Comparison of ENCODE assay signal across 9 mouse cellular contexts in the genomic region with DNA sequence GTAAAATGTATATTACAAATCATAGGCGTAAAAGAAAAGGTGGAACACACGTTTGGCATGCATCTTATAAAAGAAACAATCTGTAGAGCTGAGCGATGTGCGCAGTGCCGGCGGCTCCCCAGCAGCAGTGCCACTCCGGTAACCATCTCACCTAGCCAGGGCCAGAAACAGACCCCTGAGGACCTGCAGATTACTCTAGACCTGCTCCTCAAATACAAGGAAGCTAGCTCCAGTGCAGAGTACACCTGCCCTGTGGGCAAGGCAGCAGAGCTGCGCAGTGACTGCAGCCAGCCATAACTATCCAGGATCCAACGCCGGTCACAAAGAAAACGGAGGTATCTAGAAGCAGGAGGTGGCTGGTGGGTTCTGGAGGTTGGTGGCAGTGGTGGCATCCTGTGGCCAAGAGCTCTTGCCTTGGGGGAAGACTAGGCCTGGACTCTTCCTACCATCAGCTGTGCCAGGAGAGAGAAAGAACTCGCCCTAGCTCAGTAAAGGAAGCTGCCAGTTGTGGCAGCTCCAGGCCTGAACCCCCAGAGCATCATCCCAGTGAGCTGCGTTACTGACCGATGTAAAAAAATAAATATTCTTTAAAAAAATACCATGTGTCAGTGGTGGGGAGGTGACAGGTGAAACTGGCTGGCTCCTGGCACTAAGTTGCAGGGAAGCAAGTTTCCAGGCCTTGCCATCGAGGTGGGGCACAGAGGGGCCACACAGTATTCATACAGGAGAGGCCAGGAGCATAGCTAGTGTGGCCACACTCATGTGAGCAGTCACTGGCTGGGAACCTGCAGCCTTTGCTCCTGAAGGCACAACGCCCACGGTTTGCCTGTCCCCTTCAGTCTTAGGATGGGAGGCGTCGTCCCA. TPM values are rescaled to one million over a fixed set of nuclear protein-coding genes. Genes with fewer than 3 reads are reported as not detected.
DNase-seq lines count a peak whose midpoint lies in the region; ATAC-seq and TF ChIP-seq lines count a peak whose summit lies in the region.
"Had no signal": no experiment of that assay in that cellular context is flagged by ENCODE, and none has a peak within 500 bp of the region (broad histone marks: within the 10 kb centered on the region; RNA-seq: fewer than 3 reads in every experiment).

No protein-coding gene starts in this region.

- TF ChIP-seq EP300 in heart, adult 2 months (IDR thresholded peaks at IDR 0.05; ENCODE audit: insufficient read depth, low read depth, low read length) = no peak

- H3K27ac ChIP-seq in heart, adult 2 months = peak overlapping the region; percentile 55
- H3K27ac ChIP-seq in brown adipose tissue, adult 24 weeks (replicated peaks; ENCODE audit: low read depth, low read length) = peak overlapping the region; percentile 22
- H3K27ac ChIP-seq in hindbrain, embryonic 16.5 days (ENCODE audit: low read depth, low read length) = peak overlapping the region; percentile 70
- H3K27ac ChIP-seq in macrophage = 0 out of 2 replicates have a peak overlapping the region, but pooled peaks have one; percentile 15

- WGBS in heart, adult 2 months = 91% methylated on average over 19 of the region's 19 CpGs
- 91% methylated on average over 19 of the region's 19 CpGs for WGBS in hindbrain, embryonic 16.5 days
- WGBS in macrophage (ENCODE audit: missing documents) = 93% methylated on average over 18 of the region's 19 CpGs

- no peak for TF ChIP-seq CTCF in heart, adult 2 months (IDR thresholded peaks at IDR 0.05)

- no peaks in the 10 kb centered on the region for H3K36me3 ChIP-seq in heart, adult 2 months (ENCODE audit: control insufficient read depth, insufficient read depth, low read length)
- peaks cover 47% of the 10 kb centered on the region for H3K36me3 ChIP-seq in hindbrain, embryonic 16.5 days (ENCODE audit: control insufficient read depth, insufficient read depth, low read length)
- 0 out of 2 replicates have a peak, but pooled peaks cover 4% of the 10 kb centered on the region for H3K36me3 ChIP-seq in macrophage (ENCODE audit: inconsistent target)

- no peak overlapping the region for H3K9ac ChIP-seq in heart, adult 2 months (ENCODE audit: low read depth, low read length)
- H3K9ac ChIP-seq in hindbrain, embryonic 16.5 days (ENCODE audit: low read depth, low read length) = peak overlapping the region; percentile 38

- DNase-seq in heart, adult 2 months = no peak
- no peak for DNase-seq in heart, postnatal 14 days
- no peak for DNase-seq in layer of hippocampus, adult 11-12 months (ENCODE audit: low spot score)
- no peak for DNase-seq in left cerebral cortex, postnatal 25 days (ENCODE audit: low spot score in 2 of 2)
- no peak for DNase-seq in urinary bladder, postnatal 10 days (ENCODE audit: low spot score)

- H3K4me2 ChIP-seq in hindbrain, embryonic 16.5 days (ENCODE audit: low read length) = peak overlapping the region; percentile 48

- no peaks in the 10 kb centered on the region for H3K27me3 ChIP-seq in heart, adult 2 months (ENCODE audit: control insufficient read depth, insufficient read depth, low read length)
- H3K27me3 ChIP-seq in hindbrain, embryonic 16.5 days (replicated peaks; ENCODE audit: control insufficient read depth, insufficient read depth, low read length) = no peaks in the 10 kb centered on the region

- no peak for TF ChIP-seq POLR2A in heart, adult 2 months (IDR thresholded peaks at IDR 0.05; ENCODE audit: insufficient read depth, low read depth, low read length)

- no peaks in the 10 kb centered on the region for H3K9me3 ChIP-seq in hindbrain, embryonic 16.5 days (ENCODE audit: control insufficient read depth, low read length)

- H3K4me1 ChIP-seq in heart, adult 2 months (ENCODE audit: control insufficient read depth, insufficient read depth, low read length) = peaks cover 9% of the 10 kb centered on the region
- H3K4me1 ChIP-seq in brown adipose tissue, adult 24 weeks (ENCODE audit: control insufficient read depth, insufficient read depth, insufficient read length, low read length) = peaks cover 10% of the 10 kb centered on the region
- H3K4me1 ChIP-seq in hindbrain, embryonic 16.5 days (ENCODE audit: control insufficient read depth, insufficient read depth, low read depth, low read length) = peaks cover 14% of the 10 kb centered on the region

- H3K79me2 ChIP-seq in heart, adult 2 months (replicated peaks; ENCODE audit: control insufficient read depth, insufficient read depth, low read length) = no peaks in the 10 kb centered on the region
- H3K79me2 ChIP-seq in macrophage (ENCODE audit: inconsistent target) = peaks cover 20% of the 10 kb centered on the region

- ATAC-seq in hindbrain, embryonic 16.5 days = no peak

- intact Hi-C loops in heart, adult 2 months (cut with DNase I) = loop anchor here (10.0 kb wide), 1 partner anchor 593 kb away; a partner anchor contains a TSS
- intact Hi-C loops in heart, postnatal 14 days (cut with DNase I) = no loop called here
- intact Hi-C loops in left cerebral cortex, postnatal 25 days (cut with DNase I) = no loop called here

- peak overlapping the region; percentile 46 for H3K4me3 ChIP-seq in heart, adult 2 months
- no peak overlapping the region for H3K4me3 ChIP-seq in brown adipose tissue, adult 24 weeks (ENCODE audit: insufficient read depth, low read depth, low read length)
- H3K4me3 ChIP-seq in hindbrain, embryonic 16.5 days (ENCODE audit: low read length) = peak overlapping the region; percentile 91; the same call in 1 of the 2 replicates
- H3K4me3 ChIP-seq in macrophage (ENCODE audit: inconsistent target) = no peak overlapping the region

RNA-seq across cellular contexts. Expression of a gene that starts 0.9 kb away (rescaled TPM):
- 100 to 1,000 TPM; 126 to 133 TPM for total RNA-seq in heart, adult 2 months (2021)
- 151 and 188 TPM in 2 replicates for polyA plus RNA-seq in heart, adult 2 months (2012; rRNA removed)
- total RNA-seq in heart, postnatal 14 days (2021) = 100 to 1,000 TPM; 145 to 161 TPM
- 319 and 342 TPM in 2 replicates for polyA plus RNA-seq in brown adipose tissue, adult 24 weeks (2012; ENCODE audit: insufficient read depth, insufficient read length, missing spikeins)
- polyA plus RNA-seq in hindbrain, embryonic 16.5 days (2015; fragmentation: Nextera tagmentation; extraction: Ambion mirVana) = 314 and 364 TPM in 2 replicates
- total RNA-seq in macrophage (2018; cell fraction: chromatin; rRNA removed) = 10 to 100 TPM in 23 of 26 experiments, 1 to 10 TPM in 3; 5.7 to 41.2 (median 21.0) TPM
- 100 to 1,000 TPM in 1 of 26 experiments, 10 to 100 TPM in 25; 56.5 to 101 (median 78.3) TPM for total RNA-seq in macrophage (2018; cell fraction: cytosol; rRNA removed)
- 10 to 100 TPM; 14.0 to 62.1 (median 35.5) TPM for total RNA-seq in macrophage (2018; cell fraction: nucleus; rRNA removed)
- polyA plus RNA-seq in macrophage (2018) = 25.5 to 160 TPM (median 109 TPM) in 3 replicates
- total RNA-seq in left cerebral cortex, postnatal 25 days (2021) = 100 to 1,000 TPM; 139 TPM

RNA-seq across cellular contexts. Expression of a gene that starts 16.4 kb away (rescaled TPM):
- 1 to 10 TPM; 3.6 to 5.4 TPM for total RNA-seq in heart, adult 2 months (2021)
- 5.4 and 7.4 TPM in 2 replicates for polyA plus RNA-seq in heart, adult 2 months (2012; rRNA removed)
- 1 to 10 TPM; 5.1 to 7.0 TPM for total RNA-seq in heart, postnatal 14 days (2021)
- 1.9 and 4.9 TPM in 2 replicates for polyA plus RNA-seq in brown adipose tissue, adult 24 weeks (2012; ENCODE audit: insufficient read depth, insufficient read length, missing spikeins)
- 36.6 and 41.9 TPM in 2 replicates for polyA plus RNA-seq in hindbrain, embryonic 16.5 days (2015; fragmentation: Nextera tagmentation; extraction: Ambion mirVana)
- total RNA-seq in macrophage (2018; cell fraction: chromatin; rRNA removed) = 10 to 100 TPM in 19 of 26 experiments, 1 to 10 TPM in 7; 5.1 to 30.1 (median 12.9) TPM
- total RNA-seq in macrophage (2018; cell fraction: cytosol; rRNA removed) = 1 to 10 TPM; 4.0 to 9.6 (median 7.0) TPM
- total RNA-seq in macrophage (2018; cell fraction: nucleus; rRNA removed) = 10 to 100 TPM in 10 of 26 experiments, 1 to 10 TPM in 16; 4.9 to 32.4 (median 8.3) TPM
- polyA plus RNA-seq in macrophage (2018) = 6.2 to 17.4 TPM (median 7.2 TPM) in 3 replicates
- 10 to 100 TPM; 15.1 to 18.9 TPM for total RNA-seq in left cerebral cortex, postnatal 25 days (2021)

RNA-seq across cellular contexts. Expression of a gene that starts 28.2 kb away (rescaled TPM):
- total RNA-seq in heart, adult 2 months (2021) = 10 to 100 TPM; 10.9 to 13.9 TPM
- polyA plus RNA-seq in heart, adult 2 months (2012; rRNA removed) = 10.0 and 10.1 TPM in 2 replicates
- total RNA-seq in heart, postnatal 14 days (2021) = 10 to 100 TPM; 13.6 to 17.2 TPM
- 7.2 and 10.3 TPM in 2 replicates for polyA plus RNA-seq in brown adipose tissue, adult 24 weeks (2012; ENCODE audit: insufficient read depth, insufficient read length, missing spikeins)
- polyA plus RNA-seq in hindbrain, embryonic 16.5 days (2015; fragmentation: Nextera tagmentation; extraction: Ambion mirVana) = 8.0 and 9.0 TPM in 2 replicates
- total RNA-seq in macrophage (2018; cell fraction: chromatin; rRNA removed) = 1,000 to 10,000 TPM in 1 of 26 experiments, 100 to 1,000 TPM in 25; 108 to 1,046 (median 613) TPM
- 100 to 1,000 TPM; 117 to 845 (median 491) TPM for total RNA-seq in macrophage (2018; cell fraction: cytosol; rRNA removed)
- total RNA-seq in macrophage (2018; cell fraction: nucleus; rRNA removed) = 1,000 to 10,000 TPM in 14 of 26 experiments, 100 to 1,000 TPM in 12; 109 to 1,748 (median 1,022) TPM
- polyA plus RNA-seq in macrophage (2018) = 45.9 to 89.8 TPM (median 71.3 TPM) in 3 replicates
- total RNA-seq in left cerebral cortex, postnatal 25 days (2021) = 10 to 100 TPM; 16.4 to 19.0 TPM

RNA-seq across cellular contexts. Expression of a gene that starts 30.0 kb away (rescaled TPM):
- not detected for total RNA-seq in heart, adult 2 months (2021)
- 0.02 TPM in 1 of 2 replicates, not detected in the other for polyA plus RNA-seq in heart, adult 2 months (2012; rRNA removed)
- total RNA-seq in heart, postnatal 14 days (2021) = not detected
- polyA plus RNA-seq in brown adipose tissue, adult 24 weeks (2012; ENCODE audit: insufficient read depth, insufficient read length, missing spikeins) = not detected in 2 replicates
- polyA plus RNA-seq in hindbrain, embryonic 16.5 days (2015; fragmentation: Nextera tagmentation; extraction: Ambion mirVana) = 0.13 and 0.27 TPM in 2 replicates
- not detected for total RNA-seq in macrophage (2018; cell fraction: chromatin; rRNA removed)
- total RNA-seq in macrophage (2018; cell fraction: cytosol; rRNA removed) = not detected
- not detected for total RNA-seq in macrophage (2018; cell fraction: nucleus; rRNA removed)
- not detected in 3 replicates for polyA plus RNA-seq in macrophage (2018)
- under 1 TPM in 1 of 2 experiments, not detected in 1; 0.32 TPM for total RNA-seq in left cerebral cortex, postnatal 25 days (2021)
- total RNA-seq: heart, adult 18-20 months had no signal

RNA-seq across cellular contexts. Expression of a gene that starts 46.6 kb away (rescaled TPM):
- total RNA-seq in heart, adult 2 months (2021) = 10 to 100 TPM; 15.4 to 16.8 TPM
- polyA plus RNA-seq in heart, adult 2 months (2012; rRNA removed) = 51.4 and 74.2 TPM in 2 replicates
- 10 to 100 TPM; 26.6 to 28.5 TPM for total RNA-seq in heart, postnatal 14 days (2021)
- polyA plus RNA-seq in brown adipose tissue, adult 24 weeks (2012; ENCODE audit: insufficient read depth, insufficient read length, missing spikeins) = 8.7 and 14.0 TPM in 2 replicates
- polyA plus RNA-seq in hindbrain, embryonic 16.5 days (2015; fragmentation: Nextera tagmentation; extraction: Ambion mirVana) = 92.4 and 97.5 TPM in 2 replicates
- 10 to 100 TPM; 12.6 to 64.3 (median 37.0) TPM for total RNA-seq in macrophage (2018; cell fraction: chromatin; rRNA removed)
- 10 to 100 TPM in 22 of 26 experiments, 1 to 10 TPM in 4; 8.0 to 19.2 (median 12.6) TPM for total RNA-seq in macrophage (2018; cell fraction: cytosol; rRNA removed)
- 10 to 100 TPM in 23 of 26 experiments, 1 to 10 TPM in 3; 8.5 to 52.1 (median 25.6) TPM for total RNA-seq in macrophage (2018; cell fraction: nucleus; rRNA removed)
- 8.7 to 16.8 TPM (median 15.4 TPM) in 3 replicates for polyA plus RNA-seq in macrophage (2018)
- 10 to 100 TPM; 58.6 to 66.2 TPM for total RNA-seq in left cerebral cortex, postnatal 25 days (2021)

Comparison
In these comparisons a context has a peak if more than half of its experiments do, and no peak if none do; other contexts are left out.
1. H3K27ac ChIP-seq: peak in every context shown above with its lines; median percentile 70 in hindbrain, embryonic 16.5 days; 55 in heart, adult 2 months; 22 in brown adipose tissue, adult 24 weeks; 15 in macrophage.
2. H3K4me3 ChIP-seq: peak in heart, adult 2 months (single experiment) and hindbrain, embryonic 16.5 days (single experiment); none in brown adipose tissue, adult 24 weeks (single experiment) and macrophage (single experiment).